Mouse (Mus musculus) forebrain, embryonic 10.5 days (tissue): ENCODE results near the gene Ttc32. TPM values are rescaled to one million over a fixed set of nuclear protein-coding genes. Genes with fewer than 3 reads are reported as not detected.

Experiments
- DNase-seq: peaks from one replicate; pipeline ENCODE4 v3.0.0-alpha.2; 2017; ENCODE audit warnings: low spot score; ENCODE audit errors: extremely low spot score
- H3K27ac ChIP-seq: fragments of 300-500 bp; sonication (generic); 2 replicates; pipeline ENCODE4 v1.5.1; 2016; ENCODE audit warnings: mild to moderate bottlenecking
- H3K27me3 ChIP-seq: fragments of 300-500 bp; sonication (generic); 2 replicates; pipeline ENCODE4 v1.6.1; 2016; ENCODE audit warnings: mild to moderate bottlenecking; ENCODE audit not compliant: poor library complexity, severe bottlenecking
- H3K36me3 ChIP-seq: fragments of 300-500 bp; sonication (generic); replicated peaks from 2 replicates; pipeline ENCODE4 v1.6.1; 2016; ENCODE audit warnings: mild to moderate bottlenecking, moderate library complexity
- H3K4me1 ChIP-seq: fragments of 300-500 bp; sonication (generic); 2 replicates; pipeline ENCODE4 v1.6.1; 2016
- H3K4me3 ChIP-seq: fragments of 300-500 bp; sonication (generic); 2 replicates; pipeline ENCODE4 v1.5.1; 2016; ENCODE audit warnings: mild to moderate bottlenecking, moderate library complexity
- H3K9me3 ChIP-seq: fragments of 300-500 bp; sonication (generic); 2 replicates; pipeline ENCODE4 v1.6.1; 2016; ENCODE audit warnings: mild to moderate bottlenecking, moderate library complexity
- WGBS: fragments of 180-500 bp; shearing (Covaris S2); methylation state at CpG from one replicate; pipeline ENCODE4 v1.1.7; 2016; 5-methylcytosine and 5-hydroxymethylcytosine counted together
- polyA plus RNA-seq: library from polyadenylated mRNA; unstranded; fragments of >200 nt; fragmentation: Nextera tagmentation; extraction: Ambion mirVana; gene quantifications from 2 replicates; pipeline ENCODE4 v1.2.1, GENCODE M21; 2016

Ttc32 gene
- polyA plus RNA-seq, 1 experiment from 2014 or later = 18.3 TPM

- Histone ChIP-seq H3K4me1 (no peaks in the 10 kb centered on the region), H3K27me3 (no peaks in the 10 kb centered on the region), H3K27ac (no peak overlapping the region), H3K9me3 (no peaks in the 10 kb centered on the region), H3K36me3 (no peaks in the 10 kb centered on the region), H3K4me3 (no peak overlapping the region)
- 59% methylated on average over 8 of the region's 8 CpGs for WGBS
- peak; percentile 74 for DNase-seq
Measured at GRCm38 (mm10) chr12:9052075-9052829, 22.5 kb downstream of the Ttc32 start.

DNA sequence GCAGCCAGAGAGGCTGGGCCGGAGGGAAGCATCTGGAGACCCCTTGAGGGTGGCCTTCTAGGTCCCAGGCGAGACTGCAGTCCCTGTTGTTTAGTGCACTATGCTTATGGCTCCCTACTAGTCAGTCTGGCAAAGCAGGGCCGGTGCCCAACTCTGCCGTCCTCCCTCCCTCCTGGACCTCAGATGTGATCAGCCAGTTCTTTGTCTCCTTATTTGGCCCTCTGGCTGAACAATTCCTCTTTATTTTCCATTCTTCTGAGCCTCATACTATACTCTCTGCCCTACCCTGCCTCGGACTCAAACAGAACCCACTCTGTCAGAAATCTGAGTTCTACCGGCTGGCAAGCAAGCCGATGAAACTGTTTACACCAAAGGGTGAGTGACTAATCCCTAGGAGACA is 23.5 kb downstream of the Ttc32 start:
- no peak overlapping the region for H3K4me3 ChIP-seq
- H3K9me3 ChIP-seq = no peaks in the 10 kb centered on the region
- no peak overlapping the region for H3K27ac ChIP-seq
- no peaks in the 10 kb centered on the region for H3K36me3 ChIP-seq
- H3K27me3 ChIP-seq = no peaks in the 10 kb centered on the region
- DNase-seq = no peak
- WGBS = 48% methylated on average over 7 of the region's 7 CpGs
- no peaks in the 10 kb centered on the region for H3K4me1 ChIP-seq

- Histone ChIP-seq H3K27me3 (no peaks in the 10 kb centered on the region), H3K36me3 (no peaks in the 10 kb centered on the region), H3K4me3 (no peak overlapping the region), H3K4me1 (no peaks in the 10 kb centered on the region), H3K9me3 (no peaks in the 10 kb centered on the region), H3K27ac (no peak overlapping the region)
- WGBS = 73% methylated on average over 2 of the region's 2 CpGs
- DNase-seq = no peak
Measured at GRCm38 (mm10) chr12:9054012-9054411, 24.2 kb downstream of the Ttc32 start.

GRCm38 (mm10) chr12:9055269-9055668 is 25.5 kb downstream of the Ttc32 start:
- no peaks in the 10 kb centered on the region for H3K27me3 ChIP-seq
- 87% methylated on average over 11 of the region's 11 CpGs for WGBS
- H3K9me3 ChIP-seq = no peaks in the 10 kb centered on the region
- H3K4me1 ChIP-seq = no peaks in the 10 kb centered on the region
- no peaks in the 10 kb centered on the region for H3K36me3 ChIP-seq
- DNase-seq = no peak
- H3K4me3 ChIP-seq = no peak overlapping the region
- H3K27ac ChIP-seq = no peak overlapping the region

GRCm38 (mm10) chr12:9059502-9059901 is 29.7 kb downstream of the Ttc32 start:
- Histone ChIP-seq H3K4me3 (no peak overlapping the region), H3K27me3 (no peaks in the 10 kb centered on the region), H3K4me1 (peaks cover 5% of the 10 kb centered on the region; the same call in 1 of the 2 replicates), H3K27ac (no peak overlapping the region), H3K36me3 (no peaks in the 10 kb centered on the region), H3K9me3 (no peaks in the 10 kb centered on the region)
- 87% methylated on average over 3 of the region's 3 CpGs for whole genome bisulfite sequencing
- no peak for DNase-seq

GRCm38 (mm10) chr12:9059965-9060364 is 30.2 kb downstream of the Ttc32 start:
- Histone ChIP-seq H3K27ac (no peak overlapping the region), H3K9me3 (no peaks in the 10 kb centered on the region), H3K4me3 (no peak overlapping the region), H3K4me1 (peaks cover 5% of the 10 kb centered on the region; the same call in 1 of the 2 replicates), H3K36me3 (no peaks in the 10 kb centered on the region), H3K27me3 (no peaks in the 10 kb centered on the region)
- no peak for DNase-seq
- 95% methylated on average over 9 of the region's 9 CpGs for WGBS

DNA sequence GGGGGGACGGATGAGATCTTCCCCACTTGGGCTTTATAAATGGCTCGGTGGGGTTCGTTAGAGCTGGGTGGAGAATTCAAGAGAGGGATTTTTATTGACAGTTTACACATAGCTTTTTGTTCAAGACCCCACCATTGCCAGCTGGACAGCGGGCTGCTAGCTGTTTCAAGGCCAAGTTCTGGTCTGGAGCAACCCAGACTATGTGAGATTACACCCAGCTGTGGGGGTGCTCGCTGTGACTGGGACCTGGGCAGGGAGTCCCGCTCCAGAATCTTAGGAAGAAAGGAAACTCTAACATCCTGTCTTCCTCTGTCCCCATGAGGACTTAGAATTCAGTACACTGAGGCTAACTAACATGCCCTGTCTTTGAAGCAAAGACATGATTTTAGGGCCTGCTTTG is 33.8 kb downstream of the Ttc32 start:
- Histone ChIP-seq H3K27me3 (no peaks in the 10 kb centered on the region), H3K4me1 (peaks cover 5% of the 10 kb centered on the region; the same call in 1 of the 2 replicates), H3K27ac (no peak overlapping the region), H3K36me3 (no peaks in the 10 kb centered on the region), H3K4me3 (no peak overlapping the region), H3K9me3 (no peaks in the 10 kb centered on the region)
- no peak for DNase-seq
- 74% methylated on average over 6 of the region's 6 CpGs for WGBS

GRCm38 (mm10) chr12:9071058-9071457 is 41.3 kb downstream of the Ttc32 start:
- DNase-seq = no peak
- 88% methylated on average over 1 of the region's 1 CpGs for WGBS
- Histone ChIP-seq H3K9me3 (no peaks in the 10 kb centered on the region), H3K27ac (no peak overlapping the region), H3K36me3 (no peaks in the 10 kb centered on the region), H3K4me1 (no peaks in the 10 kb centered on the region), H3K4me3 (no peak overlapping the region), H3K27me3 (no peaks in the 10 kb centered on the region)

DNA sequence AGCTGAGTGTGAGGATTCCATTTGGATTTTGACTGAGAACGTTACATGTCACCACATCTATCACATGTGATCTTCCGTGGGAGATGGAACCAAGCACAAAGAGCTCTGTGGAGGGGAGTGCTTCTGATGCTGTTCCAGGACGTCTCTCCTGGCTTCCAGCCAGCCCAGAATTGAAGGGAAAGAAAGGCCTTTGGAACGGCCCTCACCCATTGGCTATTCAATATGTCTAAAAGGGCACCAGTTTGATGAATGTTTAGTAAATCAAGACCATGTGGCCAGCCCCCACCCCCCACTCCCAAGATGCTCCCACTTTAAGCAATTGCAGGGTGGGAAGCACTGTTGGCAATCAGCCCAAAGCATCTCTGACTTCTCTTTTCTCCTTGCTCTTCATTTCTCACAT is 41.7 kb downstream of the Ttc32 start:
- Histone ChIP-seq H3K27ac (no peak overlapping the region), H3K4me1 (no peaks in the 10 kb centered on the region), H3K9me3 (no peaks in the 10 kb centered on the region), H3K27me3 (no peaks in the 10 kb centered on the region), H3K36me3 (no peaks in the 10 kb centered on the region), H3K4me3 (no peak overlapping the region)
- no peak for DNase-seq
- 74% methylated on average over 4 of the region's 4 CpGs for WGBS

GRCm38 (mm10) chr12:9077554-9078125 is 47.8 kb downstream of the Ttc32 start:
- H3K27ac ChIP-seq = no peak overlapping the region
- DNase-seq = no peak
- no peaks in the 10 kb centered on the region for H3K27me3 ChIP-seq
- H3K4me1 ChIP-seq = no peaks in the 10 kb centered on the region
- WGBS = 97% methylated on average over 3 of the region's 3 CpGs
- no peaks in the 10 kb centered on the region for H3K36me3 ChIP-seq
- H3K9me3 ChIP-seq = no peaks in the 10 kb centered on the region
- no peak overlapping the region for H3K4me3 ChIP-seq

DNA sequence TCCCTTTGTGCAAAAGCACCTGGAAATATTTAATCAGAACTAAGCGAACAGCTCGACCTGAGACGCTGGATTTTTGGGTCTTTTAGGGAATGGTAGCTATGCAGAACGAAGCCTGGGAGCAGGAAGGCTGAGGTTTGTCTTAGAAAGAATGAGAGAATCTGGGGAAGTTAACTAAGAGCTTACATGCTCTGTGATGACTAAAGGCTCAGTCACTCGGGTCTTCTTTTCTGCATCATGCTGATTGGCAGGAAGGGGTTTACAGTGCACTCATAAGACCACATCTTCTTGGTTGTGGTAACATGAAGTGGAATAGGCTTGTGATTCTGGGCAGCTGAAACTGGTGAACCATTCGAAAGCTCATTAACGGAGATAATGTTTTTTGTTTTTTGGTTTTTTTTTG is 60.4 kb downstream of the Ttc32 start:
- no peak for DNase-seq
- no peak overlapping the region for H3K4me3 ChIP-seq
- H3K27ac ChIP-seq = no peak overlapping the region
- no peaks in the 10 kb centered on the region for H3K4me1 ChIP-seq
- 80% methylated on average over 7 of the region's 7 CpGs for WGBS
- no peaks in the 10 kb centered on the region for H3K27me3 ChIP-seq
- H3K9me3 ChIP-seq = no peaks in the 10 kb centered on the region
- H3K36me3 ChIP-seq = no peaks in the 10 kb centered on the region
